Mouse (Mus musculus) stomach, embryonic 15.5 days (tissue): ENCODE measurements at regions not wholly inside any gene's neighbourhood (a gene's known extent, or its start where the extent isn't known, plus 50 kb on each side); places are given as distances from the start of the nearest gene placed in this dataset.

Source experiments
- ATAC-seq: fragments of 200-750 bp; cut with Nextera tagmentation; 2 replicates; pipeline ENCODE4 v1.8.0; 2017; ENCODE audit warnings: low read depth, moderate number of reproducible peaks, moderate TSS enrichment; ENCODE audit not compliant: insufficient read depth, low FRiP score
- H3K27ac ChIP-seq: fragments of 300-500 bp; sonication (generic); 2 replicates; pipeline ENCODE4 v1.5.1; 2015; ENCODE audit warnings: mild to moderate bottlenecking, inconsistent platforms
- H3K27me3 ChIP-seq: fragments of 300-500 bp; sonication (generic); replicated peaks from 2 replicates; pipeline ENCODE4 v1.6.1; 2015; ENCODE audit warnings: inconsistent platforms
- H3K36me3 ChIP-seq: fragments of 300-500 bp; sonication (generic); 2 replicates; pipeline ENCODE4 v1.6.1; 2015; ENCODE audit warnings: inconsistent platforms
- H3K4me1 ChIP-seq: fragments of 300-500 bp; sonication (generic); 2 replicates; pipeline ENCODE4 v1.6.1; 2015; ENCODE audit warnings: inconsistent platforms
- H3K4me2 ChIP-seq: fragments of 300-500 bp; sonication (generic); 2 replicates; pipeline ENCODE4 v1.6.1; 2015; ENCODE audit warnings: mild to moderate bottlenecking, inconsistent platforms
- H3K4me3 ChIP-seq: fragments of 300-500 bp; sonication (generic); replicated peaks from 2 replicates; pipeline ENCODE4 v1.5.1; 2015; ENCODE audit warnings: inconsistent platforms
- H3K9ac ChIP-seq: fragments of 300-500 bp; sonication (generic); 2 replicates; pipeline ENCODE4 v1.6.1; 2015; ENCODE audit warnings: inconsistent platforms
- H3K9me3 ChIP-seq: fragments of 300-500 bp; sonication (generic); 2 replicates; pipeline ENCODE4 v1.6.1; 2016; ENCODE audit warnings: inconsistent platforms
- WGBS: fragments of 180-500 bp; shearing (Covaris S2); methylation state at CpG from one replicate; pipeline ENCODE4 v1.1.7; 2015; 5-methylcytosine and 5-hydroxymethylcytosine counted together

GRCm38 (mm10) chr14:46060622-46061381 is 318.4 kb upstream of the Gm15217 start:
- Histone ChIP-seq H3K9me3 (no peaks in the 10 kb centered on the region), H3K4me2 (peak overlapping the region; percentile 45), H3K4me3 (peak overlapping the region; percentile 25), H3K36me3 (no peaks in the 10 kb centered on the region), H3K27ac (no peak overlapping the region), H3K27me3 (no peaks in the 10 kb centered on the region), H3K4me1 (no peaks in the 10 kb centered on the region), H3K9ac (no peak overlapping the region)
- 13% methylated on average over 14 of the region's 14 CpGs for WGBS
- peak; percentile 56 for ATAC-seq

- H3K36me3 ChIP-seq: no peaks in the 10 kb centered on the region
Observed at GRCm38 (mm10) chr14:46067102-46067801, 312.0 kb upstream of the Gm15217 start.

GRCm38 (mm10) chr14:46071244-46071643 is 308.0 kb upstream of the Gm15217 start:
- no peak overlapping the region for H3K4me2 ChIP-seq
- H3K27ac ChIP-seq: no peak overlapping the region
- no peak overlapping the region for H3K9ac ChIP-seq
- no peaks in the 10 kb centered on the region for H3K9me3 ChIP-seq
- no peaks in the 10 kb centered on the region for H3K27me3 ChIP-seq
- ATAC-seq: no peak
- H3K36me3 ChIP-seq: no peaks in the 10 kb centered on the region
- no peak overlapping the region for H3K4me3 ChIP-seq
- 81% methylated on average over 5 of the region's 5 CpGs for WGBS
- no peaks in the 10 kb centered on the region for H3K4me1 ChIP-seq

More at GRCm38 (mm10) chr14:46067102-46067801, 312.0 kb upstream of the Gm15217 start:
- no peak for ATAC-seq
- WGBS: 71% methylated on average over 5 of the region's 5 CpGs
- Histone ChIP-seq H3K4me3 (no peak overlapping the region), H3K27ac (no peak overlapping the region), H3K27me3 (no peaks in the 10 kb centered on the region), H3K9me3 (no peaks in the 10 kb centered on the region), H3K9ac (no peak overlapping the region), H3K4me1 (no peaks in the 10 kb centered on the region), H3K4me2 (no peak overlapping the region)

- no peaks in the 10 kb centered on the region for H3K27me3 ChIP-seq
- WGBS: 83% methylated on average over 2 of the region's 2 CpGs
- no peak overlapping the region for H3K9ac ChIP-seq
- no peak for ATAC-seq
- no peak overlapping the region for H3K4me2 ChIP-seq
- H3K27ac ChIP-seq: no peak overlapping the region
- H3K4me1 ChIP-seq: no peaks in the 10 kb centered on the region
- no peak overlapping the region for H3K4me3 ChIP-seq
- H3K36me3 ChIP-seq: no peaks in the 10 kb centered on the region
- no peaks in the 10 kb centered on the region for H3K9me3 ChIP-seq
Observed at GRCm38 (mm10) chr14:46076738-46077137, 302.5 kb upstream of the Gm15217 start.

- H3K9ac ChIP-seq: no peak overlapping the region
- no peak for ATAC-seq
- no peaks in the 10 kb centered on the region for H3K36me3 ChIP-seq
- WGBS: 66% methylated on average over 11 of the region's 11 CpGs
- no peaks in the 10 kb centered on the region for H3K27me3 ChIP-seq
- no peak overlapping the region for H3K4me2 ChIP-seq
- no peaks in the 10 kb centered on the region for H3K9me3 ChIP-seq
- no peak overlapping the region for H3K27ac ChIP-seq
- no peaks in the 10 kb centered on the region for H3K4me1 ChIP-seq
- H3K4me3 ChIP-seq: no peak overlapping the region
Observed at GRCm38 (mm10) chr14:46077406-46078131, 301.6 kb upstream of the Gm15217 start.

GRCm38 (mm10) chr14:46082646-46083045 is 296.6 kb upstream of the Gm15217 start:
- Histone ChIP-seq H3K4me1 (no peaks in the 10 kb centered on the region), H3K9me3 (no peaks in the 10 kb centered on the region), H3K9ac (no peak overlapping the region), H3K4me2 (no peak overlapping the region), H3K27ac (no peak overlapping the region), H3K27me3 (no peaks in the 10 kb centered on the region), H3K4me3 (no peak overlapping the region), H3K36me3 (no peaks in the 10 kb centered on the region)
- no peak for ATAC-seq
- 93% methylated on average over 5 of the region's 5 CpGs for WGBS

- peak overlapping the region; percentile 21; the same call in 1 of the 2 replicates for H3K27ac ChIP-seq
- no peaks in the 10 kb centered on the region for H3K27me3 ChIP-seq
- no peak overlapping the region for H3K4me2 ChIP-seq
- H3K4me3 ChIP-seq: no peak overlapping the region
- H3K9ac ChIP-seq: no peak overlapping the region
- H3K36me3 ChIP-seq: no peaks in the 10 kb centered on the region
- H3K9me3 ChIP-seq: no peaks in the 10 kb centered on the region
- 56% methylated on average over 12 of the region's 12 CpGs for WGBS
- H3K4me1 ChIP-seq: no peaks in the 10 kb centered on the region
- ATAC-seq: no peak
Observed at GRCm38 (mm10) chr14:46088968-46089691, 290.1 kb upstream of the Gm15217 start.

- H3K9ac ChIP-seq: no peak overlapping the region
- H3K36me3 ChIP-seq: no peaks in the 10 kb centered on the region
- H3K9me3 ChIP-seq: no peaks in the 10 kb centered on the region
- WGBS: 77% methylated on average over 3 of the region's 3 CpGs
- H3K4me2 ChIP-seq: no peak overlapping the region
- H3K4me3 ChIP-seq: no peak overlapping the region
- H3K4me1 ChIP-seq: no peaks in the 10 kb centered on the region
- no peak overlapping the region for H3K27ac ChIP-seq
- ATAC-seq: no peak
- no peaks in the 10 kb centered on the region for H3K27me3 ChIP-seq
Observed at GRCm38 (mm10) chr14:46115950-46116349, 263.3 kb upstream of the Gm15217 start.

- no peak overlapping the region for H3K4me2 ChIP-seq
- H3K27ac ChIP-seq: no peak overlapping the region
- H3K27me3 ChIP-seq: no peaks in the 10 kb centered on the region
- 90% methylated on average over 1 of the region's 1 CpGs for WGBS
- ATAC-seq: no peak
- H3K4me1 ChIP-seq: no peaks in the 10 kb centered on the region
- H3K4me3 ChIP-seq: no peak overlapping the region
- no peaks in the 10 kb centered on the region for H3K36me3 ChIP-seq
- no peak overlapping the region for H3K9ac ChIP-seq
- no peaks in the 10 kb centered on the region for H3K9me3 ChIP-seq
Observed at GRCm38 (mm10) chr14:46126541-46126940, 252.7 kb upstream of the Gm15217 start.

GRCm38 (mm10) chr14:46129762-46130161 is 249.5 kb upstream of the Gm15217 start:
- WGBS: 34% methylated on average over 3 of the region's 3 CpGs

GRCm38 (mm10) chr14:46144175-46144574 is 235.0 kb upstream of the Gm15217 start:
- no peaks in the 10 kb centered on the region for H3K27me3 ChIP-seq
- H3K27ac ChIP-seq: no peak overlapping the region
- H3K9ac ChIP-seq: no peak overlapping the region
- ATAC-seq: no peak
- H3K9me3 ChIP-seq: no peaks in the 10 kb centered on the region
- 34% methylated on average over 4 of the region's 4 CpGs for WGBS
- no peaks in the 10 kb centered on the region for H3K4me1 ChIP-seq
- H3K36me3 ChIP-seq: no peaks in the 10 kb centered on the region
- no peak overlapping the region for H3K4me3 ChIP-seq
- no peak overlapping the region for H3K4me2 ChIP-seq

More at GRCm38 (mm10) chr14:46129762-46130161, 249.5 kb upstream of the Gm15217 start:
- ATAC-seq: no peak
- Histone ChIP-seq H3K4me3 (no peak overlapping the region), H3K27ac (no peak overlapping the region), H3K4me2 (no peak overlapping the region), H3K9ac (no peak overlapping the region), H3K4me1 (no peaks in the 10 kb centered on the region), H3K9me3 (no peaks in the 10 kb centered on the region), H3K27me3 (no peaks in the 10 kb centered on the region), H3K36me3 (no peaks in the 10 kb centered on the region)
